Mouse (Mus musculus) thymus, adult 2 months (tissue): ENCODE results near the gene Tcam1.

ENCODE experiments used
- CTCF ChIP-seq: fragments of 200-500 bp; IDR thresholded peaks from 2 replicates; pipeline ENCODE4 v1.5.1; 2012; ENCODE audit warnings: mild to moderate bottlenecking, control low read depth, low read length, moderate library complexity, borderline replicate concordance; ENCODE audit not compliant: control insufficient read depth, poor library complexity, insufficient read depth; ENCODE audit errors: extremely low read depth
- POLR2A ChIP-seq: fragments of 200-500 bp; IDR thresholded peaks from 2 replicates; pipeline ENCODE4 v1.6.1; 2012; ENCODE audit warnings: mild to moderate bottlenecking, low read length, control low read depth, moderate library complexity; ENCODE audit not compliant: control insufficient read depth, poor library complexity, insufficient read depth; ENCODE audit errors: extremely low read depth

DNA sequence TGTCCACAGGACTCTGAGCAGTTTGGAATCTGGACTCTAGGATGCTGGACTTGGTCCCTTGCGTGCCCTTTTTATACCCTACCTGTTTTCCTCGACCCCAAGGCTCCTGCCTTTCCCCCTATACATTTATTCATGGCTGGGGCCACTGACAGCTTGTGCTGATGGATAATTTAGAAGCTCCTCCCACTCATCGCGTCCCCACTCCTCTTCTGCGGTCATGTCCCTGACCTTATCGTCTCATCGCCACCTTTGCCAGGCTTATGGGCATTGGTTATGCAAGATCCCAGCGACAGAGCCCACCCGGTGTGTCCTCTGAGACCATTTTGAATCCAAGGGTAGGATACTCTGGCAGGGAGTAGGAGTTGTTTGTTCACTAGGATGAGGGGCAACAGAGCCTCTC, 25.3 kb downstream of the Tcam1 start, which contains the start of gene Gh:
- TF ChIP-seq CTCF (no peak), POLR2A (no peak)
